Mouse (Mus musculus) midbrain, embryonic 10.5 days (tissue): ENCODE data around the gene Plcb3. TPM values are rescaled to one million over a fixed set of nuclear protein-coding genes. Genes with fewer than 3 reads are reported as not detected.

ENCODE experiments used
- DNase-seq: peaks from one replicate; pipeline ENCODE4 v3.0.0-alpha.2; 2017; ENCODE audit warnings: low spot score
- H3K27ac ChIP-seq: fragments of 300-500 bp; sonication (generic); replicated peaks from 2 replicates; pipeline ENCODE4 v1.5.1; 2016; ENCODE audit warnings: mild to moderate bottlenecking
- H3K27me3 ChIP-seq: fragments of 300-500 bp; sonication (generic); 2 replicates; pipeline ENCODE4 v1.6.1; 2016; ENCODE audit warnings: low read depth, mild to moderate bottlenecking; ENCODE audit not compliant: poor library complexity, severe bottlenecking
- H3K36me3 ChIP-seq: fragments of 300-500 bp; sonication (generic); 2 replicates; pipeline ENCODE4 v1.6.1; 2016; ENCODE audit warnings: mild to moderate bottlenecking, moderate library complexity
- H3K4me1 ChIP-seq: fragments of 300-500 bp; sonication (generic); 2 replicates; pipeline ENCODE4 v1.6.1; 2016
- H3K4me3 ChIP-seq: fragments of 300-500 bp; sonication (generic); 2 replicates; pipeline ENCODE4 v1.5.1; 2016; ENCODE audit warnings: mild to moderate bottlenecking, moderate library complexity
- H3K9me3 ChIP-seq: fragments of 300-500 bp; sonication (generic); replicated peaks from 2 replicates; pipeline ENCODE4 v1.6.1; 2016; ENCODE audit warnings: mild to moderate bottlenecking
- WGBS: fragments of 180-500 bp; shearing (Covaris S2); methylation state at CpG from one replicate; pipeline ENCODE4 v1.1.7; 2016; 5-methylcytosine and 5-hydroxymethylcytosine counted together
- polyA plus RNA-seq: library from polyadenylated mRNA; unstranded; fragments of >200 nt; fragmentation: Nextera tagmentation; extraction: Ambion mirVana; gene quantifications from 2 replicates; pipeline ENCODE4 v1.2.1, GENCODE M21; 2016

Plcb3 gene
- polyA plus RNA-seq, 1 experiment from 2014 or later = 22.4 TPM

- DNase-seq = no peak
- Histone ChIP-seq H3K27ac (0 out of 2 replicates have a peak overlapping the region, but pooled peaks have one; percentile 46), H3K36me3 (peaks cover 44% of the 10 kb centered on the region)
Observed at GRCm38 (mm10) chr19:6985951-6986708, 9.9 kb upstream of the Plcb3 start.

DNA sequence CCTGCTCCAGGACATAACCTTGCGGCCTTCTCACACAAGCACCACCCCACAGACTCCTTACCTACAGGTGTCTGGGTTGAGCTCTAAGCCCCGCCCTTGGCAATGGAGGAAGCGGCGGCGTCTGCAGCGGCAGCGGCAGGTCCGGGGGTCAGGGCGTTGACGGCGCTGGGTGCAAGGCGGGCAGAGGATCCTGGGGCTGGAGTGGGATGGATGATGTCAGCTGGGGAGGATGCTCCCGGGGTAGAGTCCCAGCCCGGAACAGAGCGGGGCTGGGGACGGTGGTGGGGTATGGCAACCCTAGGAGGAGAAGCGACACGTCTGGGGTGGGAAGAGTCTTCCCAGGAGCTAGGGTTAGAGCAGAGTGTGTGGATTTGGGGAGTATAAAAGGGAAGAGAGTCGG lies 9.0 kb upstream of the Plcb3 start:
- Histone ChIP-seq H3K4me1 (peaks cover 42% of the 10 kb centered on the region), H3K36me3 (peaks cover 44% of the 10 kb centered on the region), H3K27me3 (no peaks in the 10 kb centered on the region), H3K9me3 (no peaks in the 10 kb centered on the region), H3K27ac (0 out of 2 replicates have a peak overlapping the region, but pooled peaks have one; percentile 23), H3K4me3 (peak overlapping the region; percentile 20; the same call in 1 of the 2 replicates)
- no peak for DNase-seq
- 90% methylated on average over 19 of the region's 19 CpGs for WGBS

More at GRCm38 (mm10) chr19:6985951-6986708, 9.9 kb upstream of the Plcb3 start:
- Histone ChIP-seq H3K4me1 (peaks cover 39% of the 10 kb centered on the region), H3K9me3 (no peaks in the 10 kb centered on the region), H3K4me3 (peak overlapping the region; percentile 94), H3K27me3 (no peaks in the 10 kb centered on the region)
- 79% methylated on average over 10 of the region's 10 CpGs for WGBS

DNA sequence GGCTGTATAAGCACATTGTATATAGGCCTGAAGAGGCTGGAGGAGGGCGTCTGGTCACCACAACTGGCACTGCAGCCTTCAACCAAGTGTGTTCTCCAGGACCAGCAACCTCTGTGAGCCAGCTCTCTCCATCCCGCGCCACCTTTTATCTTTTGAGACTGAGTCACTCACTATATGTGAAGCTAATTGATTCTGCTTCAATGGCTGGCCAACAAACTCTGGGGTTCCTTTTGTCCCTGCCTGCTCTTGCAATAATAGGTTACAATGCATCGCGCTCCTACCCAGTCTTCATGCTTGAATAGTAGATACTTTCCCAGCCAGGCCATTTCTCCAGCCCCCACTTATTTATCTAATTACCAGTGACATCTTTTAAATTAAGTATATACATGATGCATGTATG lies 7.4 kb upstream of the Plcb3 start:
- WGBS = 67% methylated on average over 5 of the region's 5 CpGs
- Histone ChIP-seq H3K4me1 (peaks cover 57% of the 10 kb centered on the region), H3K27me3 (no peaks in the 10 kb centered on the region), H3K36me3 (peaks cover 42% of the 10 kb centered on the region), H3K4me3 (no peak overlapping the region), H3K27ac (no peak overlapping the region), H3K9me3 (no peaks in the 10 kb centered on the region)
- no peak for DNase-seq

DNA sequence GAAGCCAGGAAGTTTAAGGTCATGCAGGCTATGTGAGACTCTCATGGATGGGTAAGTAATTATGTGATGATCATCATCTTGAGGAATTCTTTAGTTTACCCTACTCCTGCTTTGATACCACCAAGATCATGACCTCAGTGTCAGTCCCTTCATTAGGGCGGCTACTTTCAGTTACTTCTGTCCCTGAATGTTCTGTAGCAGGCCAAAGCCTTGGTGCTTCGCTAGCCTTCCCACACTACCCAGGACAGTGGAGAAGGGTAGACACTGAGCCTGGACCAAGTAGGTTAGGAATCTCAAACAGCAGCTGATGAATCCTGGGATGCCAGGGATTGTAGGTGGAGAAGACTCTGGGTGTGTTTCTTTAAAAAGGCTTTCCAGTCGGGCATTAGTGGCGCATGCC lies 5.2 kb upstream of the Plcb3 start:
- Histone ChIP-seq H3K27ac (no peak overlapping the region), H3K27me3 (no peaks in the 10 kb centered on the region), H3K4me3 (peak overlapping the region; percentile 66), H3K4me1 (peaks cover 58% of the 10 kb centered on the region), H3K9me3 (no peaks in the 10 kb centered on the region), H3K36me3 (peaks cover 64% of the 10 kb centered on the region)
- WGBS = 92% methylated on average over 4 of the region's 4 CpGs
- no peak for DNase-seq

- H3K27ac ChIP-seq = peak within 1 kb of the TSS; percentile 97
- H3K4me1 ChIP-seq = peaks cover 59% of the 10 kb centered on the region
- 2% methylated on average over 38 of the region's 38 CpGs for WGBS
- H3K4me3 ChIP-seq = peak within 1 kb of the TSS; percentile 66
- peaks cover 63% of the 10 kb centered on the region for H3K36me3 ChIP-seq
- peak; percentile 99 for DNase-seq
- no peaks in the 10 kb centered on the region for H3K9me3 ChIP-seq
- no peaks in the 10 kb centered on the region for H3K27me3 ChIP-seq
Observed at GRCm38 (mm10) chr19:6980381-6981093, 4.3 kb upstream of the Plcb3 start, which contains the start of gene Fkbp2. Gene Fkbp2 (minus strand): TSS chr19:6980501.

- DNase-seq = peak; percentile 100
- peak overlapping the region; percentile 66 for H3K4me3 ChIP-seq
- H3K27me3 ChIP-seq = no peaks in the 10 kb centered on the region
- H3K36me3 ChIP-seq = peaks cover 55% of the 10 kb centered on the region
- no peaks in the 10 kb centered on the region for H3K9me3 ChIP-seq
- H3K27ac ChIP-seq = peak overlapping the region; percentile 97
- WGBS = under 1% methylated on average over 59 of the region's 59 CpGs
- H3K4me1 ChIP-seq = peaks cover 55% of the 10 kb centered on the region
Observed at GRCm38 (mm10) chr19:6979486-6980380, 3.5 kb upstream of the Plcb3 start.

DNA sequence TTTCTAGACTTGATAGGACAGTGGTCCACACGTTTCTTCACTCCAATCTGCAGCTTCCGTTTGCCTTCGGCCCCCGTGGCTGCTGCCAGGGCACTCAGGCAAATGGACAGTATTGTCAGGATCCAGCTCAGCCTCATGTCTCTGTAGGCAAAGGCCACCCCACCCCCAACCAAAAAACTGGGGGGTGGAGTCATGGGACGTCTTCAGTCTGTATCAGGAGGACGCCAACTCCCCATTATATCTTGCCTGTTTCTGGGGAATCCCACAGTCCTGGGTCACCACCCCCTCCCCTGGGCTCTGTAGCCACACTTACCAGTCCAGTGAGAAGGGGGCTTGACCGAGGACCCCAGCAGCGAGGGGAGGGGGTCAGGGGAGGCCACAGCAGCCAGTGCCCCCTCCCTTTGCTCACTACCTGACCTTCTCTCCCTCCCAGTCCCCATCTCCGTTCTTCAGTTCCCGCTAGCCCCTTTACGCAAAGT lies 2.8 kb upstream of the Plcb3 start:
- H3K4me1 ChIP-seq = peaks cover 59% of the 10 kb centered on the region

GRCm38 (mm10) chr19:6978639-6978974 lies 2.3 kb upstream of the Plcb3 start:
- H3K27me3 ChIP-seq = no peaks in the 10 kb centered on the region
- peaks cover 45% of the 10 kb centered on the region for H3K36me3 ChIP-seq
- peaks cover 63% of the 10 kb centered on the region for H3K4me1 ChIP-seq
- peak overlapping the region; percentile 66 for H3K4me3 ChIP-seq
- peak overlapping the region; percentile 97 for H3K27ac ChIP-seq
- 64% methylated on average over 3 of the region's 3 CpGs for WGBS
- DNase-seq = no peak
- no peaks in the 10 kb centered on the region for H3K9me3 ChIP-seq

More for the DNA sequence above, 2.8 kb upstream of the Plcb3 start:
- peak overlapping the region; percentile 97 for H3K27ac ChIP-seq
- peak; percentile 30 for DNase-seq
- peaks cover 49% of the 10 kb centered on the region for H3K36me3 ChIP-seq
- H3K9me3 ChIP-seq = no peaks in the 10 kb centered on the region
- peak overlapping the region; percentile 66 for H3K4me3 ChIP-seq
- no peaks in the 10 kb centered on the region for H3K27me3 ChIP-seq
- 15% methylated on average over 11 of the region's 11 CpGs for WGBS

- Histone ChIP-seq H3K9me3 (no peaks in the 10 kb centered on the region), H3K27ac (peak overlapping the region; percentile 97), H3K36me3 (peaks cover 40% of the 10 kb centered on the region), H3K27me3 (no peaks in the 10 kb centered on the region), H3K4me1 (peaks cover 66% of the 10 kb centered on the region), H3K4me3 (peak overlapping the region; percentile 66)
- 88% methylated on average over 13 of the region's 13 CpGs for WGBS
- DNase-seq = no peak
Observed at GRCm38 (mm10) chr19:6977759-6978638, 1.7 kb upstream of the Plcb3 start.

DNA sequence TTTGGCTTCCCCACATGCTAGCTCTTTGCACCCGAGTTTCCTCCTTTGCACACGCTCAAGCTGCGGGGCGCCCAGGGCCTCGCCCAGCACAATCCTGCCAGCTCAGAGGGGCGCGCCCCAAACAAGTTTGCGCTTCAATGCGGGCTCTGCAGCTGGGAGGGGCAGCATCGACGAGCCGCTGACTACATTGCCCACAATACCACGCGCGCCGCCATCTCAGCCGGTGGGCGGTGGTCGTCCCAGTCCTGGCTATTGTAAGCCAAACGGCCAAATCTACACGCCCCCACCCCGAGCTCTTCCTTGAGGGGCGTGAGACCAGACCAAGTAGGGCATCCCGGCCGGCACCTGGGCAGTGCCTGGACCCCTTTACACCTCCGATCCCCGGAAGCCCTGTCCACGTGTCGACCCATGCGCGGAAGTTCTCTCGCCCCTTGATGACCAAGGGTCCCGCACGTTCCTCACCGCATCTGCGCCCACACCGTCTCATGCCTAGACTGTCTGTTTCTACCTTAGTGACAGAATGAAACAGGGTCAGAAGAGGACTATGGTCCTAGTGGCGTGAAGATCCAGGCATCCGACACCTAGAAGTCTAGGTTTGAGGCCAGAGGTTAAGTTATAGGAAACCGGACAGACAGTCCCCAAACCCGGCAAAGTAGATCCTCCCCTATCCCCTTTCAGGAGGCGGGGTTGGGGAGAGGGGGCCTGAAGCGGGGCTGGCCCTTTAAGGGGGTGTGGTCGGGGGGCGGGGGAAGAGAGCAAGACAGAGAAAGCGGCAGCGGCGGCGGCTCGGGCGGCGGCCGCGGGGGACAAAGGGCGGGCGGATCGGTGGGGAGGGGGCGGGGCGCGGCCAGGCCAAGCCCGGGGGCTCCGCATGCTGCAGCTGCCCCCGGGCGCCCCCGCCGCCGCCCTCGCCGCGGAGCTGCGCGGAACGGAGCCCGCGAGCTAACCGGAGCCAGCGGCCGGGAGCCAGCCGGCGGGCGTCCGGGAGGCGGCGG lies 1.8 kb downstream of the Plcb3 start, which contains the start of gene Ppp1r14b:
TSS of gene Ppp1r14b (plus strand) at position 758 of the 995 bp plus-strand sequence.
- under 1% methylated on average over 82 of the region's 84 CpGs for WGBS
- Histone ChIP-seq H3K27ac (peak within 1 kb of the TSS; percentile 95), H3K9me3 (no peaks in the 10 kb centered on the region), H3K27me3 (peaks cover 33% of the 10 kb centered on the region), H3K36me3 (peaks cover 27% of the 10 kb centered on the region), H3K4me3 (peak within 1 kb of the TSS; percentile 95), H3K4me1 (peaks cover 73% of the 10 kb centered on the region)
- DNase-seq = peak; percentile 93
